Mouse (Mus musculus) bone marrow, adult 2 months (tissue): ENCODE measurements around the gene Zyx.

Source experiments
- CTCF ChIP-seq: fragments of 200-500 bp; IDR thresholded peaks from 2 replicates; pipeline ENCODE4 v1.5.1; 2011; ENCODE audit warnings: low read length, control low read depth; ENCODE audit not compliant: control insufficient read depth, insufficient read depth
- POLR2A ChIP-seq: fragments of 200-500 bp; IDR thresholded peaks from 2 replicates; pipeline ENCODE4 v1.6.1; 2011; ENCODE audit warnings: low read depth, mild to moderate bottlenecking, control low read depth, low read length, borderline replicate concordance; ENCODE audit not compliant: control insufficient read depth

- TF ChIP-seq POLR2A (no peak), CTCF (no peak)
Measured at GRCm38 (mm10) chr6:42358901-42359300, 9.5 kb downstream of the Zyx start.
